Mouse (Mus musculus): ENCODE measurements around the gene Tns3. TPM values are rescaled to one million over a fixed set of nuclear protein-coding genes. Genes with fewer than 3 reads are reported as not detected.

Gene Tns3
- polyA plus RNA-seq (2014; fragmentation: Nextera tagmentation; extraction: Ambion mirVana): 10.1 and 11.0 TPM in 2 replicates

DNA sequence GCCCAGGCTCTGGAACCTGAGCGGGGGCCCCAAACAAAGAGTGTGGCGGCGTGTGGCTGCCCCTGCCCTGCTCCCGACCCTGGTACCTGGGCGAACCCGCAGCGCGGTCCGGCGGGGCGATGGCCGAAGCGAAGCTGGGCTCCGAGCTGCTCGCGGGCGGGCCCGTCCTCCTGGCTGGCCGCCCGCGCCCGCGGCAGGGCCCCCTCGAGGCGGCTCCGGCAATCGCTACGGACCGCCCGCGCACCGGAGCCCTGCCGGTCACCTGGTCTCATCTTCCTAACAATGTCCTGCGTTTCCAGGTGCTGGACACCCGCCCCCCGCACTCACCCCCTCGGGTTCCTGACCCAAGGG lies at the start of gene Tns3:
Tns3 (minus strand) TSS at position 143 of the 351 bp plus-strand sequence.
- Histone ChIP-seq H3K36me3 (ENCODE audit: control insufficient read depth, insufficient read depth, low read length) (no peaks in the 10 kb centered on the region), H3K4me2 (peak within 1 kb of the TSS; percentile 86), H3K9ac (ENCODE audit: low read depth, low read length) (peak within 1 kb of the TSS; percentile 93), H3K27ac (ENCODE audit: low read depth, low read length) (peak within 1 kb of the TSS; percentile 60), H3K27me3 (ENCODE audit: control insufficient read depth, insufficient read depth, low read length) (peaks cover 8% of the 10 kb centered on the region), H3K9me3 (replicated peaks; ENCODE audit: control insufficient read depth, low read length) (no peaks in the 10 kb centered on the region), H3K4me1 (ENCODE audit: control insufficient read depth, insufficient read depth, low read length) (peaks cover 11% of the 10 kb centered on the region), H3K4me3 (ENCODE audit: low read depth, low read length) (peak within 1 kb of the TSS; percentile 74)
- WGBS (ENCODE audit: insufficient replicate concordance): under 1% methylated on average over 37 of the region's 37 CpGs
- peak; percentile 68 for ATAC-seq (replicated peaks; ENCODE audit: insufficient number of reproducible peaks, low FRiP score, low TSS enrichment)

GRCm38 (mm10) chr11:8706246-8707041 lies 42.1 kb upstream of the Tns3 start:
- Histone ChIP-seq H3K4me2 (no peak overlapping the region), H3K9ac (ENCODE audit: low read depth, low read length) (no peak overlapping the region), H3K27ac (ENCODE audit: low read depth, low read length) (no peak overlapping the region), H3K9me3 (replicated peaks; ENCODE audit: control insufficient read depth, low read length) (no peaks in the 10 kb centered on the region), H3K36me3 (ENCODE audit: control insufficient read depth, insufficient read depth, low read length) (no peaks in the 10 kb centered on the region), H3K4me1 (ENCODE audit: control insufficient read depth, insufficient read depth, low read length) (peaks cover 21% of the 10 kb centered on the region), H3K4me3 (ENCODE audit: low read depth, low read length) (no peak overlapping the region), H3K27me3 (ENCODE audit: control insufficient read depth, insufficient read depth, low read length) (no peaks in the 10 kb centered on the region)
- ATAC-seq (replicated peaks; ENCODE audit: insufficient number of reproducible peaks, low FRiP score, low TSS enrichment): no peak
- WGBS (ENCODE audit: insufficient replicate concordance): 50% methylated on average over 8 of the region's 8 CpGs

DNA sequence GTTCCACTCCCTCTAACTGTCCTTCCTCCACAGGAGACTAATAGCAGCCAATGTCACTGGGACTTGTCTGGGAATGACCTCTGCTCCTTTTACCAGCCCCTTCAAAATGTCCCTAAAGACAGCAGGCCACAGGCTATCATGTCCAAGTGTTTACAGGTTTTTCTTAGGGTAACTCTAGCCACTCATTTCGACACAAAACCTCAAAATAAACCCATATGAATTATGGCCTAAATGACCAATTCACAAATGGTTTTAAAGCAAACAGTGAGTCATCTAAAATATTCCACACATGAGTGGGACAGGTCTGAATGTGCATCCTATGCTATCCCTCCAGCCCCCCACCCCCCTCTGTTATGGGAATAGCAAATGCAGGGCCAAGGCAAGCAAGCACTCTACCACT lies 40.8 kb upstream of the Tns3 start:
- Histone ChIP-seq H3K4me1 (ENCODE audit: control insufficient read depth, insufficient read depth, low read length) (peaks cover 24% of the 10 kb centered on the region), H3K27ac (ENCODE audit: low read depth, low read length) (no peak overlapping the region), H3K27me3 (ENCODE audit: control insufficient read depth, insufficient read depth, low read length) (no peaks in the 10 kb centered on the region), H3K9me3 (replicated peaks; ENCODE audit: control insufficient read depth, low read length) (no peaks in the 10 kb centered on the region), H3K36me3 (ENCODE audit: control insufficient read depth, insufficient read depth, low read length) (no peaks in the 10 kb centered on the region), H3K4me2 (no peak overlapping the region), H3K4me3 (ENCODE audit: low read depth, low read length) (no peak overlapping the region), H3K9ac (ENCODE audit: low read depth, low read length) (no peak overlapping the region)
- no peak for ATAC-seq (replicated peaks; ENCODE audit: insufficient number of reproducible peaks, low FRiP score, low TSS enrichment)
- WGBS (ENCODE audit: insufficient replicate concordance): 89% methylated on average over 1 of the region's 1 CpGs

GRCm38 (mm10) chr11:8703876-8704275 lies 39.5 kb upstream of the Tns3 start:
- peaks cover 24% of the 10 kb centered on the region for H3K4me1 ChIP-seq (ENCODE audit: control insufficient read depth, insufficient read depth, low read length)
- ATAC-seq (replicated peaks; ENCODE audit: insufficient number of reproducible peaks, low FRiP score, low TSS enrichment): no peak
- no peak overlapping the region for H3K27ac ChIP-seq (ENCODE audit: low read depth, low read length)
- no peak overlapping the region for H3K9ac ChIP-seq (ENCODE audit: low read depth, low read length)
- H3K4me2 ChIP-seq: no peak overlapping the region
- no peaks in the 10 kb centered on the region for H3K27me3 ChIP-seq (ENCODE audit: control insufficient read depth, insufficient read depth, low read length)
- 78% methylated on average over 6 of the region's 6 CpGs for WGBS (ENCODE audit: insufficient replicate concordance)
- no peak overlapping the region for H3K4me3 ChIP-seq (ENCODE audit: low read depth, low read length)
- H3K9me3 ChIP-seq (replicated peaks; ENCODE audit: control insufficient read depth, low read length): no peaks in the 10 kb centered on the region
- no peaks in the 10 kb centered on the region for H3K36me3 ChIP-seq (ENCODE audit: control insufficient read depth, insufficient read depth, low read length)

- ATAC-seq (replicated peaks; ENCODE audit: insufficient number of reproducible peaks, low FRiP score, low TSS enrichment): no peak
- Histone ChIP-seq H3K9me3 (replicated peaks; ENCODE audit: control insufficient read depth, low read length) (no peaks in the 10 kb centered on the region), H3K27ac (ENCODE audit: low read depth, low read length) (no peak overlapping the region), H3K4me1 (ENCODE audit: control insufficient read depth, insufficient read depth, low read length) (peaks cover 21% of the 10 kb centered on the region), H3K4me3 (ENCODE audit: low read depth, low read length) (no peak overlapping the region), H3K9ac (ENCODE audit: low read depth, low read length) (no peak overlapping the region), H3K27me3 (ENCODE audit: control insufficient read depth, insufficient read depth, low read length) (no peaks in the 10 kb centered on the region), H3K36me3 (ENCODE audit: control insufficient read depth, insufficient read depth, low read length) (no peaks in the 10 kb centered on the region), H3K4me2 (no peak overlapping the region)
- WGBS (ENCODE audit: insufficient replicate concordance): 62% methylated on average over 2 of the region's 2 CpGs
These were observed 38.2 kb upstream of the Tns3 start for GRCm38 (mm10) chr11:8702532-8702886.

- Histone ChIP-seq H3K36me3 (ENCODE audit: control insufficient read depth, insufficient read depth, low read length) (no peaks in the 10 kb centered on the region), H3K4me1 (ENCODE audit: control insufficient read depth, insufficient read depth, low read length) (peaks cover 21% of the 10 kb centered on the region), H3K27ac (ENCODE audit: low read depth, low read length) (0 out of 2 replicates have a peak overlapping the region, but pooled peaks have one; percentile 29), H3K9ac (ENCODE audit: low read depth, low read length) (no peak overlapping the region), H3K4me3 (ENCODE audit: low read depth, low read length) (no peak overlapping the region), H3K4me2 (no peak overlapping the region), H3K9me3 (replicated peaks; ENCODE audit: control insufficient read depth, low read length) (no peaks in the 10 kb centered on the region), H3K27me3 (ENCODE audit: control insufficient read depth, insufficient read depth, low read length) (no peaks in the 10 kb centered on the region)
- 0 out of 2 replicates have a peak, but pooled peaks have one; percentile 38 for ATAC-seq (replicated peaks; ENCODE audit: insufficient number of reproducible peaks, low FRiP score, low TSS enrichment)
- 17% methylated on average over 10 of the region's 10 CpGs for WGBS (ENCODE audit: insufficient replicate concordance)
These were observed 37.7 kb upstream of the Tns3 start for GRCm38 (mm10) chr11:8701845-8702531.

GRCm38 (mm10) chr11:8701400-8701799 lies 37.1 kb upstream of the Tns3 start:
- Histone ChIP-seq H3K27ac (ENCODE audit: low read depth, low read length) (0 out of 2 replicates have a peak overlapping the region, but pooled peaks have one; percentile 29), H3K9ac (ENCODE audit: low read depth, low read length) (no peak overlapping the region), H3K4me1 (ENCODE audit: control insufficient read depth, insufficient read depth, low read length) (peaks cover 17% of the 10 kb centered on the region), H3K36me3 (ENCODE audit: control insufficient read depth, insufficient read depth, low read length) (no peaks in the 10 kb centered on the region), H3K9me3 (replicated peaks; ENCODE audit: control insufficient read depth, low read length) (no peaks in the 10 kb centered on the region), H3K4me3 (ENCODE audit: low read depth, low read length) (no peak overlapping the region), H3K4me2 (no peak overlapping the region), H3K27me3 (ENCODE audit: control insufficient read depth, insufficient read depth, low read length) (no peaks in the 10 kb centered on the region)
- WGBS (ENCODE audit: insufficient replicate concordance): 30% methylated on average over 3 of the region's 3 CpGs
- ATAC-seq (replicated peaks; ENCODE audit: insufficient number of reproducible peaks, low FRiP score, low TSS enrichment): no peak

DNA sequence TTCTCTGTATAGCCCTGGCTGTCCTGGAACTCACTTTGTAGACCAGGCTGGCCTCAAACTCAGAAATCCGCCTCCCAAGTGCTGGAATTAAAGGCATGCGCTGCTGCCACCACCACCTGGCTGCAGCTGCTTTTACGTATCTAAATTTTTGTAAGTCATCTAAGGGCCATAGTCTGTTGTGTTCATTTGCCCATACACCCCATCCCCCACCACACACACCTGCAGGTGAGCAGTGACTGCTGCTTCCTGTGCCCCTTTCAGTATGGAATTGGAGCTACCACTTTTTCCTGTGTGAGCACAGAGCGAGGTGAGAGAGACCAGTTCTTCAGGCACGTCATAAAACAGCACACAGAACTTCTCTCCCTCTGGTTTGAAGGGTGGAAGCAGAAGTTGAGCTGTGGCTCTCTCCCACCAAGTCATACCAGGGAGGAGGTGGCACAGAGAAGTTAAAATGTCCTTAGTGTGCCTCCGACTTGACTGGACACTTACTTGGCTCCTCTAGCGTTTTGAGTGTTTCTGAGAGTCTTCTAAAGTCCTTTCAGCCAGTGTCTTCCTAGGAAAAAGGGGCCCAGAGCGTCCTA lies 36.4 kb upstream of the Tns3 start:
- Histone ChIP-seq H3K4me1 (ENCODE audit: control insufficient read depth, insufficient read depth, low read length) (peaks cover 13% of the 10 kb centered on the region), H3K27ac (ENCODE audit: low read depth, low read length) (no peak overlapping the region), H3K9me3 (replicated peaks; ENCODE audit: control insufficient read depth, low read length) (no peaks in the 10 kb centered on the region), H3K4me3 (ENCODE audit: low read depth, low read length) (no peak overlapping the region), H3K4me2 (no peak overlapping the region), H3K36me3 (ENCODE audit: control insufficient read depth, insufficient read depth, low read length) (no peaks in the 10 kb centered on the region), H3K27me3 (ENCODE audit: control insufficient read depth, insufficient read depth, low read length) (no peaks in the 10 kb centered on the region), H3K9ac (ENCODE audit: low read depth, low read length) (no peak overlapping the region)
- 68% methylated on average over 8 of the region's 8 CpGs for WGBS (ENCODE audit: insufficient replicate concordance)
- ATAC-seq (replicated peaks; ENCODE audit: insufficient number of reproducible peaks, low FRiP score, low TSS enrichment): no peak

Measured in heart, embryonic 11.5 days (tissue).